Mouse (Mus musculus): Measurements from ENCODE around the gene Amd1.
A peak's percentile ranks its signal among the peaks of the same experiment; 100 is the strongest.

The Amd1 gene

GRCm38 (mm10) chr10:40256716-40257115 lies 45.3 kb downstream of the Amd1 start:
- DNase-seq (ENCODE audit: low spot score in 2 of 2) = peak; percentile 32 to 38

GRCm38 (mm10) chr10:40250969-40251368 lies 51.0 kb downstream of the Amd1 start:
- no peak for DNase-seq (ENCODE audit: low spot score in 2 of 2)

DNA sequence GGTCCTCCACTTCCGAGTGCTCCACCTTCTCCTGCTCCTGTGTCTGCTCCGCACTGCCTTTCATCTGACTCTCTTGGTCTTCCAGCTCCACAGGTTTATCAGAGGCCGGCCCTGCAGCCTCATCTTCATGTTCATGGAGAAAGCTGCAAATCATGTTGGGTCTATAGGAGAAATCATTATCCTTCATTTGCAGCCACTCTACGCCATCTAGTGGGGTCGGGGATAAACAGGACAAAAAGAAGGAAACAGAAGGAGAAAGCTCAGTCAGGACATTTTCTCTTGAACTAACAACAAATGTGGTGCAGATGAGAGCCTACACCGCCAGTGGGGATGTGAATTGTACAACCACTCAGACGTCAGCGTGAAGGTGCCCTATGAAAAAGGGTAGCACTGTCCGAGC lies 52.4 kb downstream of the Amd1 start:
- no peak for DNase-seq (ENCODE audit: low spot score in 2 of 2)

GRCm38 (mm10) chr10:40247166-40247716 lies 54.7 kb downstream of the Amd1 start:
- DNase-seq (ENCODE audit: low spot score in 2 of 2) = no peak

GRCm38 (mm10) chr10:40246374-40247165 lies 55.4 kb downstream of the Amd1 start, which contains the start of gene Rpf2:
Gene Rpf2 (minus strand): TSS chr10:40247036.
- peak; percentile 56 to 79 for DNase-seq (ENCODE audit: low spot score in 2 of 2)

DNA sequence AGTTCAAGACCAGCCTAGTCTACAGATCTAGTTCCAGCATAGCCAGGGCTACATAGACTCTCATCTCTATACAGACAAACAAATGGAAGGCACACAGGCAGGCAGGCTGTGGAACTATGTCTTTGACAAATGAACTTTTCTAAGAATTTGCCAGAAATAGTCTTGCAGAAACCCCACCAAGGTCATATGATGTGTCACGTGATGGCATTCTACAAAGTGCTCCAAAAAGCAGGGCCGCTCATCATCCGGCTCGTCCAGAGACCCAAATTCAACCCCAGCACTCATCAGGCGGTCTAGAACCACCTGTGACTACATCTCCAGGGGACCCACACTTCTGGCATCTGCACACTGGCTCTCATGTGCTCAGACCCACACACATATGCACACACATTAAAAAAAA lies 64.2 kb downstream of the Amd1 start:
- DNase-seq (ENCODE audit: low spot score in 2 of 2) = no peak
